Mouse (Mus musculus) MEL (cell line): ENCODE measurements around the gene Rnaseh2c.

Experiments used
- CTCF ChIP-seq, 3 experiments: IDR thresholded peaks in 2 of 3; conservative IDR thresholded peaks in 1 of 3; 2 replicates each; pipeline ENCODE4 v1.5.1; 2011 to 2012; ENCODE audit warnings: low read length in 3 of 3, low read depth in 2 of 3, mild to moderate bottlenecking in 2 of 3, improper control_type of control experiment in 1 of 3, inconsistent platforms in 1 of 3, mixed read lengths in 1 of 3, moderate library complexity in 1 of 3; ENCODE audit not compliant: control insufficient read depth in 1 of 3, insufficient read depth in 1 of 3, poor library complexity in 1 of 3, severe bottlenecking in 1 of 3
- ELF1 ChIP-seq: IDR thresholded peaks from 2 replicates; pipeline ENCODE4 v1.6.1; 2014; ENCODE audit warnings: low read depth, mild to moderate bottlenecking, inconsistent platforms, low read length, improper control_type of control experiment, moderate library complexity
- EP300 ChIP-seq, 2 experiments: IDR thresholded peaks; 2 replicates each; pipeline ENCODE4 v1.6.1; 2011; ENCODE audit warnings: improper control_type of control experiment in 2 of 2, low read length in 2 of 2, low read depth in 1 of 2, mild to moderate bottlenecking in 1 of 2
- ETS1 ChIP-seq: IDR thresholded peaks from 2 replicates; pipeline ENCODE4 v1.6.1; 2012; ENCODE audit warnings: low read depth, mild to moderate bottlenecking, inconsistent platforms, low read length, improper control_type of control experiment, moderate library complexity
- MXI1 ChIP-seq: IDR thresholded peaks from 2 replicates; pipeline ENCODE4 v1.6.1; 2011; ENCODE audit warnings: mild to moderate bottlenecking, low read depth, low read length, improper control_type of control experiment
- NELFE ChIP-seq: IDR thresholded peaks from 2 replicates; pipeline ENCODE4 v1.6.1; 2011; ENCODE audit warnings: low read depth, low read length, improper control_type of control experiment
- NRF1 ChIP-seq: IDR thresholded peaks from 2 replicates; pipeline ENCODE4 v1.6.1; 2014; ENCODE audit warnings: low read depth, mild to moderate bottlenecking, inconsistent platforms, low read length, improper control_type of control experiment, moderate library complexity; ENCODE audit not compliant: poor library complexity, insufficient read depth, severe bottlenecking
- POLR2A ChIP-seq, 2 experiments: IDR thresholded peaks; 2 replicates each; pipeline ENCODE4 v1.6.1; 2011 to 2012; ENCODE audit warnings: low read length in 2 of 2, mild to moderate bottlenecking in 2 of 2, control low read depth in 1 of 2, improper control_type of control experiment in 1 of 2, low read depth in 1 of 2, moderate library complexity in 1 of 2; ENCODE audit not compliant: control insufficient read depth in 1 of 2, insufficient read depth in 1 of 2, poor library complexity in 1 of 2
- RAD21 ChIP-seq: IDR thresholded peaks from 2 replicates; pipeline ENCODE4 v1.6.1; 2011; ENCODE audit warnings: mild to moderate bottlenecking, low read depth, low read length, improper control_type of control experiment
- TBP ChIP-seq: IDR thresholded peaks from 2 replicates; pipeline ENCODE4 v1.8.0; 2011; ENCODE audit warnings: low read depth, low read length, improper control_type of control experiment

DNA sequence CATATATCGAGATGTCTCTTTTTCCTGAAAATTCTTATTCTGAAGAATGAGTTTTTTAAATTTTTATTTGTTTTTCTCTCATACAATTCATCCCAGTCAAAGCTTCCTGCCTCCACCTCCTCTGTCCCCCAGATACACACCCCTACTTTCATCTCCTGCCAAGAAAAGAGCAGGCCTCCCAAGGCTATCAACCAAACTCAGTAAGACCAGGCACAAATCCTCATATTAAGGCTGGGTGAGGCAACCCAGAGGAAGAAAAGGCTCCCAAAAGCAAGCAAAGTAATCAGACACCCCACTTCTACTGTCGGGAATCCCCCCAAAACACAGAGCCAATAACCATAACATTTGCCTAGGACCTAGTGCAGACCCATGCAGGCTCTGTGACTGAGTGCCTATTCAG is 19.7 kb upstream of the Rnaseh2c start:
- no peak for TF ChIP-seq CTCF (IDR thresholded peaks at IDR 0.05 in 2 of 3, conservative IDR thresholded peaks at IDR 0.05 in 1 of 3; ENCODE audit: control insufficient read depth in 1 of 3, insufficient read depth in 1 of 3, low read depth in 2 of 3, low read length in 3 of 3, poor library complexity in 1 of 3, severe bottlenecking in 1 of 3)
- TF ChIP-seq EP300 (IDR thresholded peaks at IDR 0.05; ENCODE audit: low read depth in 1 of 2, low read length in 2 of 2), result no peak
- TF ChIP-seq POLR2A (IDR thresholded peaks at IDR 0.05; ENCODE audit: control insufficient read depth in 1 of 2, insufficient read depth in 1 of 2, low read depth in 1 of 2, low read length in 2 of 2, poor library complexity in 1 of 2), result no peak
- no peak for TF ChIP-seq NRF1
- TF ChIP-seq TBP, result no peak
- no peak for TF ChIP-seq NELFE
- TF ChIP-seq RAD21, result no peak
- no peak for TF ChIP-seq ELF1
- TF ChIP-seq MXI1, result no peak
- TF ChIP-seq ETS1, result no peak
